ENCODE assay signal across 21 mouse cellular contexts in genomic region chr6:129204838-129205237, GRCm38 (mm10). TPM values are rescaled to one million over a fixed set of nuclear protein-coding genes. Genes with fewer than 3 reads are reported as not detected.
"Had no signal": no experiment of that assay in that cellular context is flagged by ENCODE, and none has a peak within 500 bp of the region (broad histone marks: within the 10 kb centered on the region; RNA-seq: fewer than 3 reads in every experiment).

No protein-coding gene starts in this region.

- H3K4me2 ChIP-seq: lung, embryonic 15.5 days; midbrain, embryonic 12.5 days; neural tube, embryonic 13.5 days; neural tube, embryonic 15.5 days had no signal

- H3K36me3 ChIP-seq: lung, embryonic 15.5 days; midbrain, embryonic 10.5 days; midbrain, embryonic 12.5 days; neural tube, embryonic 13.5 days; neural tube, embryonic 15.5 days had no signal

- H3K9ac ChIP-seq: liver, postnatal 0 days; lung, embryonic 15.5 days; midbrain, embryonic 12.5 days; neural tube, embryonic 13.5 days; neural tube, embryonic 15.5 days had no signal

- DNase-seq: liver, postnatal 0 days; lung, adult 2 months; lung, postnatal 14 days; lung, postnatal 4 days; midbrain, embryonic 14.5 days; retina, postnatal 1 day; right cerebral cortex, adult 18-20 months; right cerebral cortex, postnatal 25 days; right cerebral cortex, postnatal 4 days; thymus, adult 2 months; thymus, postnatal 25 days; thymus, postnatal 4 days had no signal

- H3K4me3 ChIP-seq: lung, embryonic 15.5 days; midbrain, embryonic 10.5 days; midbrain, embryonic 12.5 days; myocyte; neural tube, embryonic 13.5 days; neural tube, embryonic 15.5 days had no signal

- H3K27me3 ChIP-seq: lung, embryonic 15.5 days; midbrain, embryonic 12.5 days; neural tube, embryonic 13.5 days; neural tube, embryonic 15.5 days had no signal

- H3K27ac ChIP-seq: lung, embryonic 15.5 days; midbrain, embryonic 10.5 days; midbrain, embryonic 12.5 days; neural tube, embryonic 13.5 days; neural tube, embryonic 15.5 days had no signal

- H3K4me1 ChIP-seq: lung, embryonic 15.5 days; midbrain, embryonic 10.5 days; midbrain, embryonic 12.5 days; neural tube, embryonic 13.5 days; neural tube, embryonic 15.5 days had no signal

- H3K9me3 ChIP-seq: lung, embryonic 15.5 days; midbrain, embryonic 10.5 days; midbrain, embryonic 12.5 days; neural tube, embryonic 13.5 days; neural tube, embryonic 15.5 days had no signal

- ATAC-seq: liver, postnatal 0 days; lung, postnatal 0 days; midbrain, embryonic 16.5 days had no signal

RNA-seq across cellular contexts. Expression of gene Clec2d, which starts 24.4 kb away (rescaled TPM):
- polyA plus RNA-seq: midbrain, embryonic 10.5 days; midbrain, embryonic 16.5 days; neural tube, embryonic 11.5 days; neural tube, embryonic 13.5 days had no signal
